Mouse (Mus musculus) ovary, postnatal 36 days (tissue): ENCODE measurements at regions not wholly inside any gene's neighbourhood (a gene's known extent, or its start where the extent isn't known, plus 50 kb on each side); places are given as distances from the start of the nearest gene placed in this dataset.

Experiments used
- DNase-seq: peaks from one replicate; pipeline ENCODE4 v3.0.0; 2022; ENCODE audit warnings: low spot score, mixed read lengths

DNA sequence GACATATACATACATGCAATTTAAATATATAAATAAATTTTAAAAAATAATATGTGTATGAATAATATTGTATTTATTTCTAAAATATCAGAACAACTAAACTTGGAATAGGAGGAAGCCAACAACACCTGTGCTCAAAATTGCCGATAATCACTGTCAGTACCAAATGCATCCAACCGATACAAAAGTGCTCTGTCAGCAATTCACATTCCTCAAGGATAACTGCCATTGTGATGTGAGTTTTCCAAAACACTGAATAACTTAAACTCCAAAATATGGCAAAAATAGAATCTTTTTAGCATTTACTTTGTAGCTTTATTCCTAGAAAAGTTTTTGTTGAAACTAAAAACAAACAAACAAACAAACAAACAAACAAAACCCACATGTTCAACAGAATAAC is 279.4 kb downstream of the Actr3 start:
- DNase-seq = no peak

DNA sequence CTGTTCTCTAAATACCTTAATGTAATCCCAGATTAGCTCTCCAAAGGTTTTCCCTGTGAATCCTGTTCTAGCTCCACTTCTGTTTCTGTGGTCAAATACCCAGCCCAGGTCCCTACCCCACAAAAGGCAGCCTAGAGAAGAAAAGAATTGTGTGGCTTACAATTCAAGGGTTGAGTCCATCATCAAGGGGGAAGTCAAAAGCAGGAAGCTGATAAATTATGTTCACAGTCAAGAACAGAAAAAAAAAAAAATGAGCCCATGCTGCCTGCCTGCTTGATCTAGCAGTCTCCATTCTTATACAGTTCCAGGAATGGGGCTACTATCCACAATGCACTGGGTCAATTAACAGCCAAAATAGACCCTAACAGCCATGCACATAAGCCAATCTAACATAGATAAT is 285.7 kb downstream of the Actr3 start:
- DNase-seq = no peak

DNA sequence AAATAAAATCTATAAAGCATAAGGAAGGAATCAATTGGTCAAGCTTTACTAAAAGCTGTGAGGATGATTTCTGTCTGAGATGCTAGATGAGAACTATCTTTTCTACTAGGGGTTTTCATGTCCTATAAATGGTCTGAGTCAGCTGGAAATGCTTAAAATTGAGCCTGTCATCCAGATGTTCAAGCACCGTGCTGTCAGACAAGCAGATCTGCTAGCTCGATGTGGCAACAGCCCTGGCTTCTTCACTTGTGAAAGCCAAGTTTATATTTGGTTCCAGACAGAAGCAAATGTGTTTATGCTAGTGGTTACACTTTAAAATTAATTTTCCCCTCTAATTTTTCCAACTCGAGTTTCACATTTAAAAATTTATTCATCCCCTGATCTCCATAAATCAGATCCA is 311.7 kb downstream of the Actr3 start:
- DNase-seq = no peak

DNA sequence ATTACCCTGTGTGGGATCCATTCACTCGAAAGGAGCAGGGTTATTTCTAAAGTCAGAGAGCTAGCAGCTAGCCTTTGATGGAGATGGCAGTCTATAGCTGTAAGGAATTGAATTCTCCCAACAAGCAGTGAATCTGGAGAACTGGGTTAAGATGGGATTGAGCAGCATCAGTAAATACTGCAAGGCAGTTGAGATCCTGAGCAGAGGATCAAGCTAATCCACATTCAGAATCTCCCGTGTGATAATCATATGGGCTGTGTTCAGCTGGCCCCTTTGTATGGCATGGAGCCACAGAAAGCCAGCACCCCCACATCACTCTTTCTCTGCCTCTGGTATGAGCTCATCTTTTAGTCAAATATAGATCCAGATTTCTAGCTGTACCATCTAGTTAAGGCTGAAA is 334.9 kb downstream of the Actr3 start:
- DNase-seq = no peak

DNA sequence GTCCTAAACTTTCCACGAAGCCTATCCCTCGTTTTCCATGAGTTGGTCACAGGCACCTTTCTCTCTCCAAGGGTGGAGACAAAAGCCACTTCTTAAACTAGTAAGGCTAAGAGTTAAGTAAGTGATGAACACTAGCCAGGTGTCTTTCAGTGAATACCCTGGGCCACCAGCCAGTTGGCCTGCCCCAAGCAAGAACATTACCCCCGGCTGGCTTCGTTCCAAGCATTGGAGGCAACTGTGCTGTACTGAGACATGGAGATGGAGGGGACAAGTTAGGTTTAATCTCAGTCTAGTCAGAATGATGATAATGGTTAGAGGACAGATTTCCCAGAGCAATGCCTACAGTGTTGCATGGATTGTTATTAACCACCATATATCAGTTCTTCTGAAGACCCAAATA is 350.6 kb downstream of the Actr3 start:
- no peak for DNase-seq

DNA sequence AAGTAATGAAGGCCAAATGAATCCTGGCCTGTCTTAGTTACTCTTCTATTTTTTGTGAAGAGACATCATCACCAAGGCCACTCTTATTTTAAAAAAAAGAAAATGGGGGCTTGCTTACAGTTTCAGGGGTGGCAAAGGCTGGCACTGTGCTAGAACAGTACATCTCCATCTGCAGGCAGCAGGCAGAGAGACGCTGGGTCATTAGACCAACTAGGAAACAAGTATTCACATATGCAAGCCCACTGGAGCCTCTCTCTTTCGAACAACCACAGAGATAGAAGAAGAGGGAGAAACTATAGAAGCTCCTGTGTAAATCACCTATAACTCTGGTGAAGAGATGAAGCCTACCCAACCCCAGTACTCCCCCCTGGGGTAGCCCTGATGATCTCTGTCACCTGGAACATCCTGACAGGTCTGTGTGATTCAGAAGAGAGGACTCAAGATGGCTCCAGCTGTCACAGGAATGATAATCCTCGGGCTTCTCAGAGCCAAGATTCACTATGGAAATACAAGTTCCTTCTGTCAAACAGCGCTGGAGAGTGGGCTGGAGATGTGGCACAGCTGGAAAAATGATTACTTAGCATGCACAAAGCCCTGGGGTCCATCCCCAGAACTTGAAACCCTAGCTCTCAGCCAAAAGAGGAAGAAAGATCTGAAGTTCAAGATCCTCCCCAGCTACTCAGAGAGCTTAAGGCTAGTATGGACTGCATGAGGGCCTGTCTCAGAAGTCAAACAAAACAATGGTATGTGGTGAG is 395.8 kb downstream of the Actr3 start:
- DNase-seq = no peak

DNA sequence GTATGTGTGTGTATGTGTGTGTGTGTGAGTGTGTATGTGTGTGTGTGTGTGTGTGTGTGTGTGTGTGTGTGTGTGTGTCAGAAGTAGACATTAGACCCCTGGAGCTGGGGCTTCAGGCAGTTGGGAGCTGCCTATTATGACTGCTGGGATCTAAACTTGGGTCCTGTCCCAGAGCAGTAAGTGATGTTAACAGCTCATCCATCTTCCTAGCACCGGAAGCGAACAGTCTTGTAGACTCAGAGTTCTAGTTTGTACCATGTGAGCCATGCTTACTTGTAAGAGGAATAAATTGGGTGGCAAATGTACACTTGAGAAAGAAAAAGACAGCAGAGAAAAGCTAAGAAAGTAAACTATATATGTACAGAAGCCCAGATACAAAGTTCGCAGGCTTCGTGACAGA is 422.2 kb downstream of the Actr3 start:
- DNase-seq = no peak

DNA sequence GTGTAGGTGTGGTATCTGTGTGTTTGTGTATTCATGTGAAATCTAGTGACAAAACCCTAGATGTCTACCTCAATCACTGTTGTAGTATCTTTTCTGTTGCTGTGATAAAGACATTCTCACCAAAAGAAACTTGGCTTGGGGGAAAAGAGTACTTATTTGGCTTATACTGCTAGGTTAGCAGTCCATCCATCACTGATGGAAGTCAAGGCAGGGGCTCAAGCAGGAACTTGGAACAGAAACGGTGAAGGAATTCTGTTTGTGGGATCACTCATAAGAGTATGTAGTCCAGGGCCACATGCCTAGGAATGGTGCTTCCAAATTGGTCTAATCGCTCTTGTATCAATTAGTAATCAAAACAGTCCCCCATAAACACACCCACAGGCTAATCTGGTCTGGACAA is 423.6 kb downstream of the Actr3 start:
- DNase-seq = no peak

DNA sequence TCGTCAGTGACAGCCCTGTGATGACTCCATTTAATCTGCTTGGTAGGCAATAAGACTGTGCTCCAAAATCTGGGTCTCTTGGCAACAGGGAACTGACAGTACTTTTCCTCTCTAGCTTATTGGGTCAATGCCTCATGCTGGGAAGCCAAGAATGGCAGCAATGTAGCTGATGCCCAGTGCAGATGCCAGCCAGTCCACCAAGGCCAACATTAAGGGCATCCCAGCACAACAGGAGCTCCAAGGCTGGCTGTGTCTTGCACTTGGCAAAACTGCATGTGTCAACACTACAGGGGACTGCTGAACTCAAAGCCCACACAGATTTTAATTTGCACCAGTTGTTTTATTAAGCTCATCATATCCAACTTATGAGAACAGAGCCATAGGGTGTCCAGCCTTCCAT is 437.9 kb downstream of the Actr3 start:
- no peak for DNase-seq

DNA sequence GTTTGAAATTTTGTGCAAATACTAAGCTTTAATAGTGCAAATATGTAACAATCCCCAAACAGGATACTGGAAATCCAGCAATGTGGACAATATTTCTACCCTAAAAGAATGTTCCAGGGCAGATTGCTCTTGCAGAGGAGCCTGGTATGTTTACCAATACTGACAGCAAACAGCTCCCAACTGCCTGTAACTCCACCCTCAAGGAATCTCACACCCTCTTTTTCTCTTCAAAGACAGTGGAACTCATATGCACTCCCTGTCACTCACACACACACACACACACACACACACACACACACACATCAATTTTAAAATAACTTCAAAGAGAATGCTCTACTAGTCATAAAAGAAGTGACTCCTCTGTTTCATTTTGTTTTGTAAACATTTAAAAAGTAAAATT is 484.7 kb downstream of the Actr3 start:
- no peak for DNase-seq

DNA sequence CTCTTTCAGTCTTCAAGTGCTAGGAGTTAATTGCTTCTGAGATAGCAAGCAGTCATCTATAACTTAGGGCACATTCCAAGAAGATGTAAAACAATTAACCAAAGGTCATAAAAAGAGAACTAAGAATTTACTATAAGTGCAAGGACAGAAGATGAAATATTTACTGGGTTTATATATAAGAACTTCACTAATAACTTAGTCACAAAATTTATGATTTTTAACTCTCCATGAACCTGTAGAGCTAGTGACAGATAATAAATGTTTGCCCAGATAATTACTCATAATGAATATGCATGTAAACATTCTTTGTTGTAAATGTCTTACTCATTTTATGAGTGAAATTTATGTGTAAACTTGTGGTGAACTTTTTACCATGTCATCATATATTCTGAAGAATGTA is 531.2 kb downstream of the Actr3 start:
- no peak for DNase-seq

DNA sequence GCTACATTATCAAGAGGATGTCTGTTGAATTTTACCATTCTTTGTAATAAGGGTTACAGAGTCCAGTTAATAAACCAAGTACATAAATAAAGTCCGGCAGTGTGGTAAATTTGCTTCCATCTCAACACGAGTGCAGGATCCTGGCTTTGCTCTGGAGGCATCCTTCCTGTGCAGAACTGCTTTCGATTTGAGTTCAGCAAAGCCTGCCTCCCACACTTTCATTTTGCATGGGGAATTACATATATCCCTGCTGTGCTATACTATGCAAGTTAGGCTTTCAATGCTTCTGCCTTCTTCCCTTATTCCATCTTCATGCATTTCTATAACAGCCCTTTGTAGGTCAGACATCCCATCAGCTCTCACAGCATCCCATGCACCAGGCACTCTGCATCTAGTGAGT is 564.4 kb downstream of the Actr3 start:
- DNase-seq = no peak

DNA sequence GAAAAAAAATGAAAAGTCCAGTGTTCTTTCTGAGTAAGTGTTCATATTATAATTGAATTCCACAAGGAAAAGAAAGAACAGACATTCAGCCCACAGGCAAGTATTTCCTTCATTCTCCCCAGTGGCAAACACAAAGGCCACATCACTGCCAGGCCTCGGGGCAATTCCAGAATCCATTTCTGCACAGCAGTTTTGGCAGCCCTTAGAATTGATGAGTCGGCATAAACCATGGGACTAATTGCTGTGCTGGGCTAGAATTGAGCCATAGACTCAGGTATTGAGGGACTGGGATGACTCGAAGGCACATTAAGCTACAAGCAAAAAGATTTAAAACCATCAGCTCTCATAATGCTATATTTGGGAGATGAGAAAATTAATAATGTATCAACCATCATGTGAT is 569.3 kb downstream of the Actr3 start:
- no peak for DNase-seq

DNA sequence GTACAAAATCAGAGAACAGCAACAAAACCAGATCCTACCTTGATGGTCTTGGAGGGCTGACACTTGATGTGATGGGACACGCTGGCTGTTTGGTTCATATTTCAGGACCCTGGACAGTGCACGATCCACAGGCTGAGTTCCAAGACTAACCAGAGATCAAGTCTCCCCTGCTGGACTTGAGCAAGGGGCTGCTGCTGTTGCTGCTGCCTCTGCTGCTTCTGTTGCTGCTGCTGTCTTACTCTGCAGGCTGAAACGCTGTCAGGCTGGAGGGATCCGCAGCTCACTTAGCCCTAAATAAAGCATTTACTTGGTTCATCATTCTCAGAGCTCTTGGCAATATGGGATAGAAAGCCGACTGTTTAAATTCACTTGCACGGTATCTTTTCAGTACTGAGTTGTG is 589.8 kb downstream of the Actr3 start:
- peak; percentile 21 for DNase-seq

DNA sequence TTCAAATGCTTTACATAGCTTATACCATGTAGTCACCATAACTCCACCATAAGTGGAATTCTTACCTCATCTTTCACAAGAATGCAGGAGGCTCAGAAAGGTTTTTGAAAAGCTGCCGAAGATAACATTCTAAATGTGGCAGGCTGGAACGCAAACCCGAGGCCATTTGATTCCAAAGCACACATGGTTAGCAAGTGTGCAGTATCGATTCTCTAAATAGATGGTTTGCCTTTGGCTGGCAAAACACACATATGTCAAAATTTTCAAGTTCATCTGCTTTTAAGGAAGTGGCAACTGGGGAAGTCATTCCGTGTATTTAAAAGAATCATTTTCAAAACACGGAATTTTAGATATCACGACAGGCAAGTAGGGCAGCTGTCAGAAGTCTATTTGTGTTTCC is 609.8 kb downstream of the Actr3 start:
- DNase-seq = no peak

DNA sequence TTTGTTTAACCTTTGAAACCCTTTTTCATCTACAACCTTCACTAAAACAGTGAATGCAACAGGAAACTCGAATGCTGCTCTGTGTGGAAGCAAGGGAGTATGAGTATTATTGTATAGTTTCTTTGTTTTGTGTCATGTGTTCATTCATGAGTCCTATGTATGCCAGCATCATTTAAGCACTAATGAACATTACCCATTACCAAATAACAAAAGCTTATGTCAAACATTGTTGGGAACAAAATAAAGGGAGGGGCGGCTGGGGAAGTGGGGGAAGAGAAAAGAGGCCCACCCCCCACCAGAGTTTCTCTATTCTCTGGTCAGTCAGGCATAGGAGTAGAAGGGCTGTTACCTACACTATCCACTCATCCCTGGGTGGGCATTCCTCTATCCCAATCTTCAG is 642.5 kb downstream of the Actr3 start:
- no peak for DNase-seq

DNA sequence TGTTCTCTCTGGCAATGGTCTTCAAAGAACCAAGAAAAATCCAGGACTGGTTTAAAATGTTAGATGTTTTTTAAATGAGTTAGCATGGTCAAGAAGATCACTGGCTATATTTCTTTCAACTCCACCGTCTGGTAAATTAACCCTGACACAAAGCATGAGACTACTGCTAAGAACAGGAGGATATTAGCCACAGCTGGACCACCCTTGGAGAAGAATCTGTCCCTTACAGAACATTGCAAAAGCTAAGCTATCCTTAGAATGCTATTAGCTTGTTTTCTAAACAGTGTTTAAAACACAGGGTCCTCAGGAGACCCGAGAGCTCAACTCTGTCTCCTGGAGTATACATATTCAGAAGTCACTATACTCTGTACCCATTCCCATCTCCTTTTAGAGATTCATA is 644.9 kb downstream of the Actr3 start:
- DNase-seq = no peak

DNA sequence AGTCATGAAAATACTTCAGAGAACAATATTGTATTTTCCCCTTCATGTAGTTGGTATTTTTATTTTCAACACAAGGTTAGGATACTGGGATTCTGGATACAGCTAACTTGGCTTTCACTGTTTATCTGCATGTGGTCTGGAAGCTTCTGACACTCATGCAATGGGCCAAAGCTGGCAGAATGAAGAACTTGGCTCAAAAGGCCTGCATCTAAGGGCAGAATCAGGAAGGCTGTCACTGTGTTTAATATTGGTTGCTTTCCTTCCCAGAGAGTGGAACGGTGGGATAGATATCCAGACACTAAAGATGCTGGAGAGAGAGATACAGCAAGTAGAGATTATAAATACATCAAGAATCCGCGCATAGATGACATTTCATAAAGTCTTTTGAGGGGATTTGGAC is 645.4 kb downstream of the Actr3 start:
- DNase-seq = no peak

DNA sequence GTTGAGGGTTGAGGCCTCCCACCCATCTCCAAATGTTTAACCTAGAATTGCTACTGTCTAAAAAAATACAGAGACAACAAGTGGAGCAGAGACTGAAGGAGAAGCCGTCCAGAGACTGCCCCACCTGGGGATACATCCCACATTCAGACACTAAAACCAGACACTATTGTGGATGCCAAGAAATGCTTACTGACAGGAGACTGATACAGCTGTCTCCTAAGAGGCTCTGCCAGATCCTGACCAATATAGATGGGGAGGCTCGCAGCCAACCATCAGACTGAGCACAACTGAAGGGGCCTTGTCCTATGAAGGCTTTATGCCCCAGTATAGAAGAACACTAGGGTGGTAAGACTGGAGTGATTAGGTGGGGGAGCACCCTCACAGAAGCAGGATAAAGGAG is 652.5 kb downstream of the Actr3 start:
- no peak for DNase-seq

DNA sequence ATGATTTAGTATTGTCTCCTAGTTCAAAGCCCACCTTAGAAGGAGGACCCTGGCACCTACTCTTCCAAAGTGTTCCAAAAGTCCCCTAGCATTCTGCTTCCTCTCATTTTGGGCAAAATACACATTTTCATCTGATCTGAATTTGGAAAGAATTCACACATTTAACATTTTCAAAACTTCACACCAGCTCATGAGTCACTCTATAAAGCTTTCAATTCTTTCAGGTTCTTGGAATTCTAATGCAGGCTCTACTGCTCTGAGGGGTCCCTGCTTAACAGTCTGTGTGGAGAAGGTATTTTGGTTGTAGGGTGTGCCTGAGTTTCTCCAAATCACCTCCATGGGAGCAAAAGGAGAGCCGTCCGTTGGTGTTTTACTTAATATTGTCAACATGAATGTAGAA is 657.8 kb downstream of the Actr3 start:
- no peak for DNase-seq

DNA sequence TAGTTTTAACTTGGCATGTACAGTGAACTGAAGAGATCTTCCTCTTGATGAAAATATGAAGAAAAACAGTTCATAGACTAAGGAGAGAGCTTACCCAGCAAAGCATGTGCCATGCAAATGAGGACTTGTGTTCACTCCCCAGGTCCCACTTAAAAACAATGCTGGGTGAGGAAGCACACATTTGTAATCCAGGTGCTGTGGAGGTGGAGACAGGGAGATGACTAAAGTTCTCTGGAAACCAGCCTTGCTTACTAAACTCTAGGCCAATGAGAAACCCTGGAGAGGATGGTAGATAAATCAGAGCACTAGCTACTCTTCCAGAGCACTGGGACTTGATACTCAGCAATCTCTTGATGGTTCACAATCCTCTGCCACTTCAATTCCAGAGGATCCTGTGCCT is 678.8 kb downstream of the Actr3 start:
- DNase-seq = no peak

DNA sequence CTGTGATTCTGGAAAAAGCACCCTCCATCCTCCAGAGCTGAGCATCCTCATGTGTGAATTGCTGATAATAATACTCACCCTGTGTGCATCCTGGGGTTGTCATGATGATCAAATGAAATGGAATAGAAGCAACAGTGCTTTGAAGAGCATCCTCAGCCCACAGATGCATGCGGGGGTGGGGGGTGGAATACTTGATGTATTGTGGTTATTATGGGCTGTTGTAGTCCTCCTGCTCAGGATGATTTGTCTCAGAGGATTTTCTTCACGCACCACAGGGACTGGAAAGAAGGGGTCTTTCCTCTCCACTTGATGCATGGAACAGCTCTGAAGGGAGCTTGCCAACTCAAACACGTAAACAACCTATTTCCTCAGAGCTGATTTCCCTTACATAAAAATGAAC is 694.4 kb upstream of the Dpp10 start:
- DNase-seq = no peak

DNA sequence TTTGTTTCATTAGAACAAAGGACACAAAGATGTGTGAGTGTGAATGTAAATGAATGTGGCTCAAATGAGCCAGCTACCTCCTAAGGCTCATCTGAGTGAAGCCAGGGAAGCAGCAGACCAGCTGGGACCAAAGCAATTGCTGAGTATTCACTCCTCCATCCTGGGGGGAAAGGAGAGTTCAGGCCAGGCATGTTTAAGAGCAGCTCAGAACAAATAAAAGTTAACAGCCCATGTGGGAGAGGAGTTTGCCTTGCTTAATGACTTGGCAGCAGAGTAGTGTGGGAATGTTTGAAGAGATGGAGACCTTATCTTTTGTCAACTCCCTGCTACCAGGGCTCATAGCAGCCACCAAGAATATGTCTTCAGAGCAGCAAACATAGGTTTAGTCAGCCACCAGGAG is 685.0 kb upstream of the Dpp10 start:
- no peak for DNase-seq

DNA sequence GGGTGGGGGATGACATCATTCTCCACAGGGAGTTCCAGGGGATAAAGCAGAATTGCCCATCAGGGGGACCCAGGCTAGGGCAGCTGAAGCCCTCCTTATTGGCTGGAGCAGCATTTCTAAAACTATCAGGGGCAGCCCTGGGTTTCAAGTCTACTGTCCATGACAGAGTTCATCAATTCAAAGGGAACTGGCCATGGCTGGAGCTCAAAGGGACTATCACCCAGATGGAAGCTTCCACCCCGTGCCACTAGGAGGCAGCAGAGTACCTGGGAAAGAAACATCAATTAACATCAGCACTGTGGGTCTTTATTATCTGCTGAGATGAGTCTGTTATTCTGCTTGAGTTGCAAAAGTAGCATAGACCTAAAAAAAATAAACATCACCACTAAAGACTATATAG is 672.7 kb upstream of the Dpp10 start:
- DNase-seq = peak; percentile 41

DNA sequence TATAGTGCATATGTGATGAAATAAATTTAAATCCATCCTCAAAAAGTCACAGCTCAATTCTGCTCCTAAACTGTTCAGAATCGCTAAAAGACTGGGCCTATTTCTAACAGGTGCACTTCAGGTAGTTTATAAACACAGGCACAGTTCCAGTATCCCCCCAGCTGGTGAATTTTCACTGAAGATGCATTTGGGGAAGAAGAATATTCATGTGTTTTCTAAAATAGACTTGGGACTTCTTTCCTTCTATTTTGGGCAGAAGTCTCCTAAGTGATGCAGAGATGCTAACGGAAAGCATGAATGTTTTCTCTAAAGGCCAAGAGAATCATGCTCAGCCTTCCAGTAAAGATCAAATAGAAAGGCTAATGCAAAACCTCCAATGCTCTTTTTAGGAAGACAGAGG is 660.9 kb upstream of the Dpp10 start:
- no peak for DNase-seq
